Mouse (Mus musculus) CD8-positive naive resting alpha-beta T cell, adult 2 months (primary cell): ENCODE data around the gene Mgl2.
"Not testable (repeated sequence)": the region's sequence is repeated elsewhere in the genome, so short reads cannot be mapped to it uniquely, and the experiment has no call there.

Experiments
- DNase-seq, 2 experiments: peaks; one replicate each; pipeline ENCODE4 v3.0.0; 2022; ENCODE audit warnings: low read depth in 2 of 2, low spot score in 2 of 2

Mgl2 gene

DNA sequence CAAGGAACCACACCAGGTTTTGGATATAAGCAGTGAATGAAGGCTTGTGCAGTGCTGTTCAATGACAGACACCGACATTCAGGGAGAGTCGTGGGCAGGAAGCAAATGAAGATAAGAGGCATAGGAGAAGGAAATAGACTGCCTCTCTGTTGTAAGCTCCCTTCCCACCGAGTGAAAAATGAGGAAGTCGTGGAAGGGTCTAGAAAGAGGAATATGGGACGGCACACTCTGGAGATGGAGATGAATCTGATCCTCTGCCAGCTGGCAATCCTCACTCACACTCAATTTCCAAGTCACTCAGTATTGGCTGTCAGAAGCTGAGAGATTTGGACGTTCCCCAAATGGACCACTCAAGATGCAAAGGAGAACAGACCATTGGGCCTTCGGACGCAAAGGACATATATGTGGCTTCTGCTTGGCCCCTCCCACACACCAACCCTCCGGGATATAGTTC, at the start of gene Mgl2:
TSS of gene Mgl2 (plus strand) at position 404 of the 454 bp plus-strand sequence.
- DNase-seq = no peak

DNA sequence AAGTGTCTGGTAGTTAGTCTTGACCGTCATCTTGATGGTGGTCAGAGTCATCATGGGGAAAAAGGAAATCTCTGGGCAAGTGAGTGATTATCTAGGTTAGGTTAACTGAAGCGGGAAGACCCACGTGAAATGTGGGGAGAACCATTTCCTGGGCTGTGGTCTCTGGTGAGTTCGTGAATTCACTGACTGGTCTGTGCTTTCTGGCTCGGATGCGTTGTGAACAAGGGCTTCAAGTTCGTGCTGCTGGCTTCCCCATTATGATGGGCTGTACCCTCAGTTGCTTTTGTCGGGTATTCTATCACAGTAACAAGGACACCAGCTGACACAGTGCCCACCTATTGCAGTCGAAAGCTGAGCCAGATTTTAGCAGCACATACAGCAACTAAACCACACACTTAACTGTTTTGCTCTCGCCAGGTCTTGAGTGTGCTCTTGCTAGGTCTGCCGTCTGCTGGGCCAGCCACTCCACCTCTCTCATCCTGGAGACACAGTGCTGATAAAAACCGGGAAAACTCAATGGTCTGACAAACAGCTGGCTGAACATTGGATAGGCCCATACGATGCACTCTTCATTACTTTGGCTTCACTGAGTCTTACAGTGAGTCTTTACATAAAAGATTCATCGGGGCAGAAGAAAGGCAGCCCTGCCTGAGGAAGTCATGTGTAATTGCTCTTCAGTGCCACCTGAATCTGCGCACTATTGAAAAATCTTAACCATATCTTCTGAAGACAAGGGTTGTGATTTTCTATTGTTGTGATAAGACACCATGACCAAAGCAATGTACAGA, 49.1 kb upstream of the Mgl2 start:
- DNase-seq = peak in 1 of 2 experiments; percentile 16

DNA sequence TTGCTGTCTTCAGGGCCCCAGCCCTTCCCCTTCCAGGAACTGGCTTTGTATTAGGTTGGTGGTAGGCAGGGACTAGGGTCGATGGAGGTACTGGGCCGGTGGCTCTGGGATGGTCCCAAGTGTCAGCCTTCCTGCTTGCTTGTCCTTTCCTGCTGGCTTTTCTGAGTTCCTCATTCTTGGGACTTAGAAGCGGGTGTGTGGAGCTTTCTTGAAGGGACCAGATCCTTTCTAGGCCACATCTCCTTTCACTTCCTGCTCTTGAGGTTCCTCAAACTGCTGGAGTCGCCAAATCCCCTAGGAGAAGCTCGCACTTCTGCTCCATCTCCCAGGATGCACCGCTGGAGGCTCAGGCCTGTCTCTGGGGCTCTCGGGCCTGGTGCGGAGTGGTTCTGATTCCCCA, 45.6 kb upstream of the Mgl2 start:
- no peak for DNase-seq

DNA sequence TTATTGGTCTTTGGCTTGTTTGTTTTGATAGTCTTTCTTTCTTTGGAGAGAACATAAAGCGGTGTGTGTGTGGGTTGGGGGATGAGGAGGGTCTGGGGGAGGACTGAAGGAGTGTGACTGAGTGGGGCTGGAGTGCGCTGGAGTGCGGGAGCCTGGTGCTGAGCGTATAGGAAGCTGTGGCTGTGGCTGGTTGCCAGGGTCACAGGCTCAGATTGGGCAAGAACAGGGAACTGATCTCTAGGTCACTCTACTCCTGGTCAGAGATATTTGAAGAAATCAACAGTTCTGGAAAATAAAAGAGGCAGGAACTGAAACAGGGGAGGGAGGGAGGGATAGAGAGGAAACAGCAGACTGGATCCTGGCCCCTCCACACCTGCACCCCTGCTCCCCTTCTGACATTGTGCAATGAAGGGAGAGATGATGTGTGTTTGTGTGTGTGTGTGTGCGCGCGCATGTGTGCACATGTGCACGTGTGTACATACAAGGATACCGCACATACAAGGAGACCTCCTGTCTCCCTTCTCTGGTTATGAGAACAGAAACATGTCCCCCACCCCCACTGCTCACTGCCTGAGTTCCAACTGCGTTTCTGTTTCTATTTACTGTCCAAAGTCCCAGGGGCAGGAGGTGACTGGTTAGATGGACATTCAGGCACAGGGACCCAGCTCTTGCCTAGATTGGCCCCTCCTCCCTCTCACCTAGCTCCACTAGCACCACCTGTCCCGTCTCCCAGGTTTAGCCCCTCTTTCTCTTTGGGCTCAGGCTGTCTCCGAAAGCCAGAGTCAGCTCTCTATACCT, 37.9 kb upstream of the Mgl2 start, which contains the start of gene Asgr2:
TSS of gene Asgr2 (plus strand) at position 659 of the 798 bp plus-strand sequence.
- DNase-seq = no peak

DNA sequence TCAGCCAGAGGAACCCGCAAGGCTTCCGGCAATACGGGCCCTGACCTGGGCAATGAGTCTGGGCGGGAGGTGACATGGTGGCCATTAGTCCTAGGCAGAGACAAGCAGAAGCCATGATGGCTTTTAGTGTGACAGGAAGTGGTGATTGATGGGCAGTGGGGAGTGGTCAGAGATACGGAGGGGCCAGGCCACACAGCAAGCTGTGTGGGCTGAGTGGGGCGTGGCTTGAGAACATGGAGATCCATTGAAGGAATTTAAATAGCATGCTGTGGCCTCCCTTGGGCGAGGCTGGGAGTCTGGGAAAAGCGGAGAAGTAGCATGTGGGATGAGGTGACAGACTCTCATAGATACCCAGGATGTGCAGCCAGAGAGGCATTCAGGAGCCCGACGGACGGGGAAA, 32.7 kb upstream of the Mgl2 start:
- DNase-seq = no peak

DNA sequence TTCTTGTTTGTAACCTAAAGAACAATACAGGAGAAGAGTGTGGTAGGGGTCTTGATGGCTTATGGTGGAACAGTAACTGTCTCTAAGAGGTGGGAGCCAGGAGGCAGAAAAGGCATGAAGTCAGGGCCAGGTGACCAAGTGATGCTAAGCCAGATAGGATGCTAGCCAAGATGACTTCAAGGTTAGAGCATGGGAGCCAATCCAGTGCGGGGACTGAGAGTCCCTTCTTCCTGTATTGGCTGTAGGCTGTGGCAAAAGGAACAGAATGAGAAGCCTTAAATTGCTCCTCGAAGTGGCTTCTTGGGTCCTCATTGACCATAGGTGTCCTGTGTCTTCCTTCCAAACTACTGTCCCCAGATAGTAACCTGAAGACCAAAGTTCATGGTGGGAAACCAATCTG, 31.0 kb upstream of the Mgl2 start:
- no peak for DNase-seq

- DNase-seq = no peak
These were observed 30.3 kb upstream of the Mgl2 start for GRCm38 (mm10) chr11:70099809-70100208.

DNA sequence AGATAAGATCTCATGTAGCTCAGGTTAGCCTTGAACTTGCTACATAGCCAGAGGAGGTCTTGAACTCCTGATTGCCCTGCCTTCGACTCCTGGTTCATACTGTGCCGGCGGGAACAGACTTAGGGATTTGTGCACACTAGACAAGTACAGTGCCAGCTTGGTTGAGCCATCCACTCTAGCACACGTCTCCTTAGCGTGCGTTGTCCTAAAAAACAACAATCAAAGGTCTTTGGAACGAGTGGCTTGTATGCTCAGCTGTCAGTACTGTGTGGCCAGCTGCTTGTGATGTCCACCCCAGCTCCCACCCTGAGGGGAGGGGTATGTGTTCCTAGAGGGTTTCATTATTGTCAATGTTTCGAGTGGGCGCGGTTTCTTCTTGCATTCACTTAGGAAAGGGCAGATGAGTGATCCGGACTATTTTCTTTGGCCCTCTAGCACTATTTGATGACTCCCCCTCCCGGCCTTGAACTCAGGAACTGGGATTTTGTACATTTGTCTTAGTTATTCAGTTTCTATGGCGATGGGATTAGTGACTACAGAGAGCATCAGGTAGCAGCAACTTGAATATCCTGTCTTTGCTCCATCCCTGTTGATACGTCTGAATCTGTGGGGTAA, 26.3 kb upstream of the Mgl2 start:
- no peak for DNase-seq

- no peak for DNase-seq
These were observed 23.0 kb upstream of the Mgl2 start for GRCm38 (mm10) chr11:70107085-70107484.

DNA sequence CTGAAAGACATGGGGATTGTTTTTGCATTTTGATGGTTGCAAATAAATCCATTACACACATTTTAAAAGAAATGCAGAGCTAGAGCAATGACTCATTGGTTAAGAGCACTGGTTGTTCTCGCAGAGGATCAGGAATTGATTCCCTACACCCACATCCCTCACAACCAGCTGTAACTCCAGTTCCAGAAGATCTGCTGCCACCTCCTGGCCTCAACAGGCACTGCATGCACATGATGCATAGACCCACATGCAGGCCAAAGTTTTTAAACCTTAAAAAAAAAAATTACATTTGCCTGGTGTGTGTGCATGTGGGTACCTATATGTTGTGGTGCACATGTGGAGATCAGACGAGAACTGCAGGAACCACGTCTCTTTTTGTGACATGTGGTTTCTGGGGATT, 20.0 kb upstream of the Mgl2 start:
- peak; percentile 23 to 46 for DNase-seq

DNA sequence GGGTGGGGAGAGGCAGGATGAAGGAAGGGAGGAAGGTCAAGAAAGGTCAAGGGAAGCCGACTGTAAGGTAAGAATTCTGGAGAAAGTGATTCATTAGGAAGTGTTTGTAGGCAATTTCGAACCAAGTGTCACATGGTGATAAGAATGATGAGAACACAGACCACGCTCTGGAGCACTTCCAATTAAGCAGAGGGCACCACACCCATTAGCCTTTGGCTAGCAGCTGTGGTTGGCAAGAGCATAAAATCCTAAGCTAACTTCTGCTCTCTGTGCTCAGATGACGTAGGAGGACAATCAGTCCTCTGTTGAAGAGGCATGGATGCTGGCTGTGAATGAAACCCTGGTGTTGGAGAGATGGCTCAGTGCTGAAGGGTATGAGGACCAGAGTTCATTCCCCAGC, 15.6 kb upstream of the Mgl2 start:
- DNase-seq = no peak

DNA sequence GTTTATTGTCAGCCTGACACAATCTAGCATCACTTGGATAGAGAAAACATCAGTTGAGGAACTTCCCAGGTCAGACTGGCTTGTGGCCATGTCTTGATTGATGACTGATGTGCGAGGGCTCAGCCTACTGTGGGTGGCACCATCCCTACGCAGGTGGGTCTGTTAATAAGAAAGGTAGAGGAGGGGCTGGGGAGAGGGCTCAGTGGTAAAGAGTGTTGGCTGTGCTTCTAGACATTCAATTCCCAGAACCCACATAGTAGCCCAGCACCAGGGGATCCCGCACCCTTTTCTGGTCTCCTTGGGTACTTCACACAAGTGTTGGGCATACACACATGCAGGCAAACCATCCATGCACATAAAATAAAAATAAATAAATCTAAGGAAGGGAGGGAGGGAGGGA, 14.2 kb upstream of the Mgl2 start:
- DNase-seq = no peak

- not testable (repeated sequence) for DNase-seq
These were observed 4.9 kb downstream of the Mgl2 start for GRCm38 (mm10) chr11:70135001-70135400.

DNA sequence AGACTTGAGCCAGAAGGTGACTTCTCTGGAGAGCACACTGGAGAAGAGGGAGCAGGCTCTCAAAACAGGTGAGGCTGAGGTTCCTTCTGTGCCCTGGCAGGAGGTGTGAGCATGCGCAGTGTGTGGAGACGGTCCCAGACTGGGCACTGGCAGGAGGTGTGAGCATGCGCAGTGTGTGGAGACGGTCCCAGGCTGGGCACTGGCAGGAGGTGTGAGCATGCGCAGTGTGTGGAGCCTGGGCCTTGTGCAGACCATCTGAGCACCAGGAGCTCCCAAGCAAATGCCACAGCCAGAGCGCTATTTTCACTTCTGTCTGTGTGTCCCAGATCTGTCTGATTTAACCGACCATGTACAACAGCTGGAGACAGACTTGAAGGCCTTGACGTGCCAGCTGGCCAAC, 5.8 kb downstream of the Mgl2 start:
- DNase-seq = not testable (repeated sequence)

GRCm38 (mm10) chr11:70139171-70139570, 9.0 kb downstream of the Mgl2 start:
- DNase-seq = no peak

- DNase-seq = no peak
These were observed 20.9 kb downstream of the Mgl2 start for GRCm38 (mm10) chr11:70151072-70151471.

GRCm38 (mm10) chr11:70155897-70156296, 25.8 kb downstream of the Mgl2 start, which contains the start of gene Clec10a:
Gene Clec10a, plus strand, starts transcription at chr11:70156197.
- DNase-seq = not testable (repeated sequence)

- DNase-seq = no peak
These were observed 32.2 kb downstream of the Mgl2 start for GRCm38 (mm10) chr11:70162336-70162735.

- DNase-seq = no peak
These were observed 36.1 kb downstream of the Mgl2 start for GRCm38 (mm10) chr11:70165972-70166921.

- no peak for DNase-seq
These were observed 38.0 kb downstream of the Mgl2 start for GRCm38 (mm10) chr11:70168136-70168535.
